8 mouse cellular contexts compared by ENCODE assay signal in genomic region chr3:123371766-123372535, GRCm38 (mm10). TPM values are rescaled to one million over a fixed set of nuclear protein-coding genes. Genes with fewer than 3 reads are reported as not detected.
DNase-seq lines count a peak whose midpoint lies in the region; ATAC-seq and TF ChIP-seq lines count a peak whose summit lies in the region.

No protein-coding gene starts in this region.

- TF ChIP-seq CTCF in kidney, adult 2 months (conservative IDR thresholded peaks at IDR 0.05; ENCODE audit: insufficient read depth, insufficient read length, low read depth, low read length), result peak; percentile 58

- H3K4me2 ChIP-seq in embryonic facial prominence, embryonic 12.5 days (replicated peaks), result no peak overlapping the region
- no peak overlapping the region for H3K4me2 ChIP-seq in limb, embryonic 13.5 days (replicated peaks)
- no peak overlapping the region for H3K4me2 ChIP-seq in midbrain, embryonic 15.5 days

- 0 out of 2 replicates have a peak, but pooled peaks have one; percentile 47 for ATAC-seq in embryonic facial prominence, embryonic 12.5 days (ENCODE audit: insufficient number of reproducible peaks, insufficient read depth, low FRiP score, low TSS enrichment)
- ATAC-seq in limb, embryonic 13.5 days (ENCODE audit: low FRiP score, low read depth), result peak; percentile 57
- ATAC-seq in midbrain, embryonic 15.5 days (replicated peaks), result peak; percentile 71

- no peak overlapping the region for H3K9ac ChIP-seq in embryonic facial prominence, embryonic 12.5 days
- H3K9ac ChIP-seq in limb, embryonic 13.5 days, result no peak overlapping the region
- no peak overlapping the region for H3K9ac ChIP-seq in midbrain, embryonic 15.5 days

- H3K36me3 ChIP-seq in embryonic facial prominence, embryonic 12.5 days, result peaks cover 45% of the 10 kb centered on the region
- H3K36me3 ChIP-seq in kidney, adult 2 months (ENCODE audit: control insufficient read depth, insufficient read depth, low read length), result peaks cover 3% of the 10 kb centered on the region
- peaks cover 55% of the 10 kb centered on the region for H3K36me3 ChIP-seq in limb, embryonic 13.5 days
- peaks cover 7% of the 10 kb centered on the region for H3K36me3 ChIP-seq in midbrain, embryonic 15.5 days (replicated peaks)

- 36% methylated on average over 11 of the region's 11 CpGs for WGBS in embryonic facial prominence, embryonic 12.5 days
- WGBS in kidney, adult 2 months, result 22% methylated on average over 11 of the region's 11 CpGs
- 34% methylated on average over 11 of the region's 11 CpGs for WGBS in limb, embryonic 13.5 days
- WGBS in midbrain, embryonic 15.5 days, result 31% methylated on average over 11 of the region's 11 CpGs

- H3K27me3 ChIP-seq in embryonic facial prominence, embryonic 12.5 days, result no peaks in the 10 kb centered on the region
- no peaks in the 10 kb centered on the region for H3K27me3 ChIP-seq in kidney, adult 2 months (replicated peaks; ENCODE audit: control insufficient read depth, insufficient read depth, low read length)
- H3K27me3 ChIP-seq in limb, embryonic 13.5 days, result no peaks in the 10 kb centered on the region
- no peaks in the 10 kb centered on the region for H3K27me3 ChIP-seq in midbrain, embryonic 15.5 days (replicated peaks)

- peak; percentile 33 to 38 for DNase-seq in urinary bladder, adult 18-20 months (ENCODE audit: low spot score in 2 of 2)
- DNase-seq in urinary bladder, adult 2 months (ENCODE audit: low spot score), result no peak
- peak; percentile 81 to 84 for DNase-seq in heart, adult 18-20 months
- DNase-seq in kidney, adult 2 months, result peak; percentile 73
- DNase-seq in telencephalon, adult 2 months (ENCODE audit: low read depth, low spot score), result peak; percentile 59

- no peak overlapping the region for H3K27ac ChIP-seq in embryonic facial prominence, embryonic 12.5 days
- no peak overlapping the region for H3K27ac ChIP-seq in kidney, adult 2 months (ENCODE audit: insufficient read depth, low read depth, low read length)
- no peak overlapping the region for H3K27ac ChIP-seq in limb, embryonic 13.5 days
- H3K27ac ChIP-seq in midbrain, embryonic 15.5 days, result no peak overlapping the region

- no peak for TF ChIP-seq POLR2A in kidney, adult 2 months (IDR thresholded peaks at IDR 0.05; ENCODE audit: low read depth, low read length)

- no peak overlapping the region for H3K4me3 ChIP-seq in embryonic facial prominence, embryonic 12.5 days
- H3K4me3 ChIP-seq in kidney, adult 2 months (ENCODE audit: insufficient read depth, low read depth, low read length), result no peak overlapping the region
- no peak overlapping the region for H3K4me3 ChIP-seq in limb, embryonic 13.5 days
- H3K4me3 ChIP-seq in midbrain, embryonic 15.5 days, result no peak overlapping the region

- H3K9me3 ChIP-seq in embryonic facial prominence, embryonic 12.5 days, result no peaks in the 10 kb centered on the region
- H3K9me3 ChIP-seq in limb, embryonic 13.5 days, result no peaks in the 10 kb centered on the region
- no peaks in the 10 kb centered on the region for H3K9me3 ChIP-seq in midbrain, embryonic 15.5 days

- H3K4me1 ChIP-seq in embryonic facial prominence, embryonic 12.5 days, result no peaks in the 10 kb centered on the region
- H3K4me1 ChIP-seq in kidney, adult 2 months (ENCODE audit: control insufficient read depth, insufficient read depth, low read length), result no peaks in the 10 kb centered on the region
- H3K4me1 ChIP-seq in limb, embryonic 13.5 days, result no peaks in the 10 kb centered on the region
- H3K4me1 ChIP-seq in midbrain, embryonic 15.5 days, result no peaks in the 10 kb centered on the region

RNA-seq across cellular contexts. Expression of gene Mettl14, which starts 14.0 kb away (rescaled TPM):
- 12.6 and 15.4 TPM in 2 replicates for polyA plus RNA-seq in urinary bladder, adult 2 months (2012; rRNA removed)
- 33.8 and 35.9 TPM in 2 replicates for polyA plus RNA-seq in embryonic facial prominence, embryonic 12.5 days (2016; fragmentation: Nextera tagmentation; extraction: Ambion mirVana)
- total RNA-seq in heart, adult 18-20 months (2021), result 10 to 100 TPM; 13.7 to 14.8 TPM
- 3.4 and 4.1 TPM in 2 replicates for polyA plus RNA-seq in kidney, adult 2 months (2012; rRNA removed)
- 29.8 and 31.6 TPM in 2 replicates for polyA plus RNA-seq in limb, embryonic 13.5 days (2015; fragmentation: Nextera tagmentation; extraction: Ambion mirVana)
- 21.6 and 22.3 TPM in 2 replicates for polyA plus RNA-seq in midbrain, embryonic 15.5 days (2015; fragmentation: Nextera tagmentation; extraction: Ambion mirVana)
